19 mouse cellular contexts compared by ENCODE assay signal in the genomic region with DNA sequence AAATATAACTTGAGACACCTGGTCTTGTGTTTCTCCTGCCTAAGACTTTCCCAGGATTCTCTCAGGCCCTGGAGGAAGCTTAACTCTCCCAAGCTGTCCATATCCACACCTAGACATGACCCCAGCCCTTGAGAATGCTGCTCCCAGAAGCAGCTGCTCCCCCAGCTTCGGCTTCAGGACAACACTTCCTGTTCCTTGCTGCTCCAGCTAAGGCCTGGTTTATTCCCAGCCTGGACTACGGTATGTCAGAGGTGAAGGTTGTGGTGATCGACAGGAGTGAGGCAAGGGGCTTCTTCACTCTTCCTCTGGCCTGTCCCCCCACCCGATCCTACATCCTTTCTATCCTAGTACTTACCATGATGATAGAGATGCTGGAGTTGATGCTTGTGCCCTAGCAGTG. TPM values are rescaled to one million over a fixed set of nuclear protein-coding genes. Genes with fewer than 3 reads are reported as not detected.
A peak's percentile ranks its signal among the peaks of the same experiment; 100 is the strongest.
DNase-seq lines count a peak whose midpoint lies in the region; ATAC-seq and TF ChIP-seq lines count a peak whose summit lies in the region.
"Had no signal": no experiment of that assay in that cellular context is flagged by ENCODE, and none has a peak within 500 bp of the region (broad histone marks: within the 10 kb centered on the region; RNA-seq: fewer than 3 reads in every experiment).

No protein-coding gene starts in this region.

- H3K27me3 ChIP-seq in stomach, embryonic 14.5 days (ENCODE audit: control insufficient read depth, insufficient read depth, low read length): no peaks in the 10 kb centered on the region
- H3K27me3 ChIP-seq in stomach, postnatal 0 days (ENCODE audit: control insufficient read depth, insufficient read depth, low read length): no peaks in the 10 kb centered on the region
- H3K27me3 ChIP-seq in limb, embryonic 11.5 days (ENCODE audit: control insufficient read depth, insufficient read depth, low read length): no peaks in the 10 kb centered on the region
- peaks cover 7% of the 10 kb centered on the region for H3K27me3 ChIP-seq in limb, embryonic 15.5 days

- H3K36me3 ChIP-seq in stomach, embryonic 14.5 days (ENCODE audit: control insufficient read depth, insufficient read depth, low read length): no peaks in the 10 kb centered on the region
- H3K36me3 ChIP-seq in stomach, postnatal 0 days (ENCODE audit: control insufficient read depth, insufficient read depth, low read length): no peaks in the 10 kb centered on the region
- no peaks in the 10 kb centered on the region for H3K36me3 ChIP-seq in limb, embryonic 11.5 days (ENCODE audit: control insufficient read depth, insufficient read depth, low read length)
- H3K36me3 ChIP-seq in limb, embryonic 15.5 days: no peaks in the 10 kb centered on the region
- H3K36me3 ChIP-seq: embryonic facial prominence, embryonic 13.5 days; forebrain, embryonic 12.5 days; heart, embryonic 13.5 days; hindbrain, embryonic 13.5 days had no signal

- no peak for TF ChIP-seq CTCF in stomach, postnatal 0 days (IDR thresholded peaks at IDR 0.05; ENCODE audit: low read depth)

- no peak overlapping the region for H3K4me3 ChIP-seq in stomach, embryonic 14.5 days (ENCODE audit: low read depth, low read length)
- H3K4me3 ChIP-seq in stomach, postnatal 0 days (ENCODE audit: low read depth, low read length): no peak overlapping the region
- H3K4me3 ChIP-seq in limb, embryonic 11.5 days (ENCODE audit: low read depth, low read length): no peak overlapping the region
- H3K4me3 ChIP-seq in limb, embryonic 15.5 days: no peak overlapping the region
- H3K4me3 ChIP-seq: embryonic facial prominence, embryonic 13.5 days; forebrain, embryonic 12.5 days; heart, adult 2 months; heart, embryonic 13.5 days; hindbrain, embryonic 13.5 days had no signal

- H3K27ac ChIP-seq in stomach, embryonic 14.5 days (ENCODE audit: low read length): peak overlapping the region; percentile 0; the same call in 1 of the 2 replicates
- H3K27ac ChIP-seq in stomach, postnatal 0 days (replicated peaks): no peak overlapping the region
- peak overlapping the region; percentile 56 for H3K27ac ChIP-seq in limb, embryonic 11.5 days (replicated peaks; ENCODE audit: low read depth, low read length)
- H3K27ac ChIP-seq in limb, embryonic 15.5 days: peak overlapping the region; percentile 23
- H3K27ac ChIP-seq: embryonic facial prominence, embryonic 13.5 days; forebrain, embryonic 12.5 days; heart, adult 2 months; heart, embryonic 13.5 days; hindbrain, embryonic 13.5 days; hindbrain, postnatal 0 days had no signal

- TF ChIP-seq EP300 in stomach, postnatal 0 days (optimal IDR thresholded peaks at IDR 0.05): no peak

- no peak overlapping the region for H3K4me2 ChIP-seq in stomach, embryonic 14.5 days (replicated peaks; ENCODE audit: low read depth, low read length)
- no peak overlapping the region for H3K4me2 ChIP-seq in stomach, postnatal 0 days (replicated peaks; ENCODE audit: low read depth)
- no peak overlapping the region for H3K4me2 ChIP-seq in limb, embryonic 11.5 days (ENCODE audit: low read depth, severe bottlenecking)
- H3K4me2 ChIP-seq in limb, embryonic 15.5 days: no peak overlapping the region
- H3K4me2 ChIP-seq: embryonic facial prominence, embryonic 13.5 days; forebrain, embryonic 12.5 days; heart, embryonic 13.5 days; hindbrain, embryonic 13.5 days had no signal

- ATAC-seq in stomach, embryonic 14.5 days (ENCODE audit: insufficient number of reproducible peaks, insufficient read depth, low FRiP score, low read depth): no peak
- ATAC-seq in stomach, postnatal 0 days (ENCODE audit: low FRiP score, low TSS enrichment): no peak
- no peak for ATAC-seq in limb, embryonic 11.5 days (ENCODE audit: insufficient number of reproducible peaks, low FRiP score, low TSS enrichment, low read depth)
- no peak for ATAC-seq in limb, embryonic 15.5 days (ENCODE audit: insufficient number of reproducible peaks, low FRiP score, low TSS enrichment, low read depth)
- ATAC-seq: forebrain, embryonic 16.5 days; hindbrain, postnatal 0 days had no signal

- H3K4me1 ChIP-seq in stomach, embryonic 14.5 days (ENCODE audit: control insufficient read depth, insufficient read depth, low read length): peaks cover 22% of the 10 kb centered on the region
- H3K4me1 ChIP-seq in stomach, postnatal 0 days (replicated peaks; ENCODE audit: control insufficient read depth, insufficient read depth): peaks cover 5% of the 10 kb centered on the region; the same call in 1 of the 2 replicates
- peaks cover 36% of the 10 kb centered on the region for H3K4me1 ChIP-seq in limb, embryonic 11.5 days (ENCODE audit: control insufficient read depth, insufficient read depth, low read length)
- peaks cover 73% of the 10 kb centered on the region for H3K4me1 ChIP-seq in limb, embryonic 15.5 days

- H3K9me3 ChIP-seq in stomach, embryonic 14.5 days (ENCODE audit: control insufficient read depth, low read depth, low read length): no peaks in the 10 kb centered on the region
- no peaks in the 10 kb centered on the region for H3K9me3 ChIP-seq in stomach, postnatal 0 days (ENCODE audit: control insufficient read depth, low read length)
- no peaks in the 10 kb centered on the region for H3K9me3 ChIP-seq in limb, embryonic 11.5 days (ENCODE audit: control insufficient read depth, low read length)
- no peaks in the 10 kb centered on the region for H3K9me3 ChIP-seq in limb, embryonic 15.5 days
- H3K9me3 ChIP-seq: embryonic facial prominence, embryonic 13.5 days; forebrain, embryonic 12.5 days; heart, embryonic 13.5 days; hindbrain, embryonic 13.5 days had no signal

- WGBS in stomach, embryonic 14.5 days: 55% methylated on average over 4 of the region's 4 CpGs
- 62% methylated on average over 4 of the region's 4 CpGs for WGBS in stomach, postnatal 0 days
- 77% methylated on average over 4 of the region's 4 CpGs for WGBS in limb, embryonic 11.5 days
- 53% methylated on average over 4 of the region's 4 CpGs for WGBS in limb, embryonic 15.5 days

- no peak overlapping the region for H3K9ac ChIP-seq in stomach, embryonic 14.5 days (replicated peaks; ENCODE audit: low read depth, low read length)
- no peak overlapping the region for H3K9ac ChIP-seq in stomach, postnatal 0 days (ENCODE audit: low read length)
- no peak overlapping the region for H3K9ac ChIP-seq in limb, embryonic 11.5 days (ENCODE audit: low read length)
- H3K9ac ChIP-seq in limb, embryonic 15.5 days: no peak overlapping the region
- H3K9ac ChIP-seq: embryonic facial prominence, embryonic 13.5 days; forebrain, embryonic 12.5 days; heart, embryonic 13.5 days; hindbrain, embryonic 13.5 days had no signal

- DNase-seq in stomach, postnatal 0 days (ENCODE audit: low spot score): no peak
- no peak for DNase-seq in limb, embryonic 11.5 days (ENCODE audit: low spot score)
- DNase-seq in lung, postnatal 36 days: no peak
- no peak for DNase-seq in thymus, postnatal 4 days
- DNase-seq: adrenal gland, adult 2 months; adrenal gland, postnatal 36 days; cerebellum, adult 8-10 months; cerebellum, postnatal 14 days; embryo, embryonic 11 days; gastrocnemius, postnatal 10 days; heart, adult 2 months had no signal

RNA-seq across cellular contexts. Expression of a gene that starts 1.4 kb away (rescaled TPM):
- not detected in 2 replicates for polyA plus RNA-seq in stomach, embryonic 14.5 days (2014; fragmentation: Nextera tagmentation; extraction: Ambion mirVana)
- polyA plus RNA-seq in stomach, postnatal 0 days (2015; fragmentation: Nextera tagmentation; extraction: Ambion mirVana): 0.55 and 1.1 TPM in 2 replicates
- polyA plus RNA-seq in limb, embryonic 11.5 days (2014; fragmentation: Nextera tagmentation; extraction: Ambion mirVana): 5.7 and 6.2 TPM in 2 replicates
- polyA plus RNA-seq in limb, embryonic 15.5 days (2015; fragmentation: Nextera tagmentation; extraction: Ambion mirVana): 36.7 and 79.4 TPM in 2 replicates
- polyA plus RNA-seq: forebrain, embryonic 16.5 days had no signal

RNA-seq across cellular contexts. Expression of a gene that starts 5.8 kb away (rescaled TPM):
- polyA plus RNA-seq in stomach, embryonic 14.5 days (2014; fragmentation: Nextera tagmentation; extraction: Ambion mirVana): 2.1 and 3.2 TPM in 2 replicates
- polyA plus RNA-seq in stomach, postnatal 0 days (2015; fragmentation: Nextera tagmentation; extraction: Ambion mirVana): 1.4 and 3.4 TPM in 2 replicates
- 9.4 and 10.2 TPM in 2 replicates for polyA plus RNA-seq in limb, embryonic 11.5 days (2014; fragmentation: Nextera tagmentation; extraction: Ambion mirVana)
- polyA plus RNA-seq in limb, embryonic 15.5 days (2015; fragmentation: Nextera tagmentation; extraction: Ambion mirVana): 9.1 and 11.7 TPM in 2 replicates

RNA-seq across cellular contexts. Expression of a gene that starts 45.6 kb away (rescaled TPM):
- polyA plus RNA-seq in stomach, embryonic 14.5 days (2014; fragmentation: Nextera tagmentation; extraction: Ambion mirVana): 0.84 and 1.7 TPM in 2 replicates
- 2.0 and 2.7 TPM in 2 replicates for polyA plus RNA-seq in stomach, postnatal 0 days (2015; fragmentation: Nextera tagmentation; extraction: Ambion mirVana)
- polyA plus RNA-seq in limb, embryonic 11.5 days (2014; fragmentation: Nextera tagmentation; extraction: Ambion mirVana): 0.72 and 1.3 TPM in 2 replicates
- 0.63 and 1.0 TPM in 2 replicates for polyA plus RNA-seq in limb, embryonic 15.5 days (2015; fragmentation: Nextera tagmentation; extraction: Ambion mirVana)
- polyA plus RNA-seq: heart, embryonic 13.5 days had no signal
